Mouse (Mus musculus) erythroblast, embryonic 14.5 days (primary cell): ENCODE data around the gene Pdcl2.

ENCODE experiments used
- GATA1 ChIP-seq: IDR thresholded peaks from 2 replicates; pipeline ENCODE4 v1.6.1; 2012; ENCODE audit warnings: low read length, inconsistent platforms, mixed read lengths
- TAL1 ChIP-seq: IDR thresholded peaks from 3 replicates; pipeline ENCODE4 v1.6.1; 2012; ENCODE audit warnings: low read length, inconsistent platforms, mixed read lengths

- TF ChIP-seq TAL1 (no peak), GATA1 (no peak)
These were observed 47.1 kb downstream of the Pdcl2 start for GRCm38 (mm10) chr5:76283890-76284289.
